Mouse (Mus musculus): ENCODE measurements around the gene Uhrf2.

Uhrf2 gene

GRCm38 (mm10) chr19:30051479-30051878, 21.2 kb downstream of the Uhrf2 start:
- no peak for DNase-seq

- no peak for DNase-seq
These were observed 23.9 kb downstream of the Uhrf2 start for GRCm38 (mm10) chr19:30054218-30054617.

DNA sequence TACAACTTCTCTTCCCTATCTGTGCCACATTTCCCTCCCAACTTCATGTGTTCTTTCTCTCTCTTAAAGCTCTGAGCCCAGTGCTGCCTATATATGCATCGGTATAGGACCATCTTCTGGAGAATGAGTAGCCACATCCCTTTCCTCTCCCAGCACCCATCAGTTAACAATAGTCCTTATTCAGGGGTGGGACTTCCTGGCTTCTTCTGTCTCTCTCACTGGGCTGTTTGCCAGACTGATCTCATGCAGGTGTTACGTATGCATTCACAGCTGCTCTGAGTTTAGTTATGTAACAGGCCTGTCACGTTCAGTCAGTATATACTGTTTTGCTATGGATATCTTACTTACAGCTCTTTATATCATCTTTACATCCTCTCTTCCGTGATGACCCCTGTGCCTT, 35.5 kb downstream of the Uhrf2 start:
- no peak for DNase-seq

DNA sequence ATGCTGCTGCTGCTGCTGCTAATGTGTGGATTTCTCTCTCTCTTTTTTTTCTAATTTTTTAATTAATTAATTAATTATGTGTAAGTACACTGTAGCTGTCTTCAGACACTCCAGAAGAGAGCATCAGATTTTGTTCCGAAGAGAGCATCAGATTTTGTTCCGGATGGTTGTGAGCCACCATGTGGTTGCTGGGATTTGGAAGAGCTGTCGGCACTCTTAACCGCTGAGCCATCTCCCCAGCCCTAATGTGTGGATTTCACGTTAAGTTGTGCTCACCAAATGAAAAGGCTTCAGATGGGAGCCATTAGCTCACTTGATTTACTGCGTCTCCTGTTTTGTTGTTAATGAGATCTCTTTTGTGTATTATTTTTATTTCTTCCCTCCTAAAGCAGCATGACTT, 59.9 kb downstream of the Uhrf2 start:
- DNase-seq = no peak

DNA sequence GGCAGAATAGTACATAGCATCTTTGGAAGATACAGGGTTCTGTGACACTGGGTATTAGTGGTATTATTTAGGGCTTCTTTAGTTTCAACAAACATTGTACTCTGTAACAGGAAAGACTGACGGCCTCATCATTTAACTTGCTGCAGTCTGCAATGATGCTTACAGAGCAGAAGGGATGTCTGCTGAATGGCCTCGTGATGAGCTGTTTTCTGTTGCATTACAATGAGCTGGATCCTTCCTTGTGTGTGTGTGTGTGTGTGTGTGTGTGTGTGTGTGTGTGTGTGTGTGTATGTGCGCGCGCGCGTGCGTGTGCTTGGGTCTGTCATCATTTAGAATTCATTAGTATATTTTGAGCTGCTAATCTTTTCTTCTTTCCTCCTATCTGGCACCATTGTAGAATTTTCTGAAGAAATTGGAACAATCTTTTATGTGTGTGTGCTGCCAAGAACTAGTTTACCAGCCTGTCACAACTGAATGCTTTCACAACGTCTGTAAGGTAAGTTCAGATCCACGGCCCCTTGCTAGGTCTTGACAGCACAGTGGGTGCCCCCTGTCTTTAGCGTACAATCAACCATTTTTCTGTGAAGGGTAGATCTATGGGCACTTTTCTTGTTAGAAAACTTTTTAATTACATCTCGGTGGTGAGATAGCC, 61.5 kb downstream of the Uhrf2 start:
- no peak for DNase-seq

GRCm38 (mm10) chr19:30096186-30096585, 65.9 kb downstream of the Uhrf2 start:
- DNase-seq = no peak

- no peak for DNase-seq
These were observed 66.7 kb downstream of the Uhrf2 start for GRCm38 (mm10) chr19:30097039-30097438.

GRCm38 (mm10) chr19:30100571-30100970, 70.3 kb downstream of the Uhrf2 start:
- DNase-seq = no peak

DNA sequence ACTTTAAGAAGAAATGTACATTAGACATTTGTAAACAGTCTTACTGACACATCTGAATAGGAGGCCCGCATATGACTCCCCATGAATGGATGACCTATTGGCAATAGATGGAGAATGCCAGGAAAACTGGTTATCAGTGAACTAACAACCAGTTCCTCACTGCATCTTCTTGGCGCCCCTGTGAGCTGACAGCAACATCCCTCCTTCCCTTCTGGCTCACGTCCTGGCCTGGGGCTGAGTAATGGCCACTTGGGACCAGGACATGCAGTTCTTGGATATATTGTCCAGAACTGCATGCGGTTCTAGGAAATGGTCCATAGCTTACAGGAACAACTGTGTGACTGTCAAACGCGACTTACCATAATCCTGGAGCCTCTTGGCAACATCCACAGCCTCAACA, 72.3 kb downstream of the Uhrf2 start:
- DNase-seq = no peak

DNA sequence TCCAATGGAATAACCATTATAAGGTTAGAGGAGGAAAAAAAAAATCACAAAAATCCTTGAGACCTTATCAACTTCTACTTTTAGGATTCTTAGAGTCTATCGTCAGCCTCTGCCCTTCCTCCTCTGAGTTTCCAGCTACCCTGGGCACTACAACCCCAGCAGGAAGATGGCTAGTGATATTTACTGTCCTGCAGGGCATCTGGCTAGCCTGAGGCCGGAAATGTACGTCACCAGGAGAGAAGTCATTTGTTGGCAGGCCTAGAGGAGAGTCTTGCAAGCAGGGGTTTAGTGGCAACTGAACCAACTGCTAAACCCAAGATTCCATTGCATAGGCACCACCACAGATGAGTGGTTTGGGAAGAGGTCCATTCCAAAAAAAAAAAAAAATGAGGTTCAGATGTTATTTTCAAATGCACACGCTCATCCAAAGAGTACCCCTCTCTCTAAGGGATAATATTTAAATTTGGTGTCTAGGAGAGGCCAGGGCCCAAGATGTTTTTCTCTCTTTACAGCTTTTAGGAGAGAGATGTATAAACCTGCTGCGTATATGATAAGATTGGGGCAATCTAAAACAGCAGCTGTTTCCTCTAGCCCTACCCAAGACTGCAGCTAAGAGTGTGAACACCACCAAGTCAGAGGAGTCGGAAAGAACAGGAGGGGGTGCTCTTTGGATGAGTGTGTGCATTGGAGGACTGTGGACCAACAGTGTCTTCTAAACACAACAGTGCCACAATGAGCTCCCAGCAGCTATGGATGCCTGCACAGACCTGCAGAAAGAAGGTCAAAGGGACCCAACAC, 74.9 kb downstream of the Uhrf2 start:
- no peak for DNase-seq

- DNase-seq = no peak
These were observed 77.0 kb downstream of the Uhrf2 start for GRCm38 (mm10) chr19:30107221-30107845.

DNA sequence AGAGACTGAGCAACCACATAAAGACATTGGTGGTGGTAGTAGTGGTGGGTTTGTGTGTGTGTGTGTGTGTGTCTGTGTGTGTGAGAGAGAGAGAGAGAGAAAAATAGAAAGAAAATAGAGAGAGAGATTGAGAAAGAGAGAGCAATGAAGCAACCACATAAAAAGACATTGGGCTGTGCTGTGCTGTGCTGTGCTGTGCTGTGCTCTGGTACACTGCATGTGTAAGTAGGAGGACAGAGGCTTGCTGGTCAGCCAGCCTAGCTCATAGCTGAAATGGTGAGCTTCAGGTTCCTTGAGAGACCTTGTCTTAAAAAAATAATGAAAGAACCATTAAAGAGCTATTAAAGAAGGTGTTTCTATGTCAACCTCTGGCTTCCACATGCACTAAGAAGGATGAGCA, 78.3 kb downstream of the Uhrf2 start:
- DNase-seq = no peak

DNA sequence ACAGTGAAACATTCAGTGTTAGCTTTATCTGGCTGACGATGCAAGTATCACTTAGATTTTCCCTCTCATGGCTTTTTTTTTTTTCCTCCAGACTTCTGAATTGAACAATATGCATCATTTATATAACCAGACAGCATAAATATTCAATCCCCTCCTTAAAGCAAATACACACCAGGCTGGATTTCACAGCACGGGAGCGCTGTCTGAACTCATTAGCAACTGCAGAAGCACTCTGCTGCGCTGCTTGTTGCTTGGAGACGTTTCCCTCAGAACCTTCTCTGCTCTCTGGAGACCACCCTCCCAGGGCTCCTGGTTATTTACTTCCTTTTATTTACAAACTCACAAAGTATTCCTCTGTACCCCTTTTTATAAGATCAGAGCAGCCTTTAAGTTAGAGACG, 78.8 kb downstream of the Uhrf2 start:
- no peak for DNase-seq

DNA sequence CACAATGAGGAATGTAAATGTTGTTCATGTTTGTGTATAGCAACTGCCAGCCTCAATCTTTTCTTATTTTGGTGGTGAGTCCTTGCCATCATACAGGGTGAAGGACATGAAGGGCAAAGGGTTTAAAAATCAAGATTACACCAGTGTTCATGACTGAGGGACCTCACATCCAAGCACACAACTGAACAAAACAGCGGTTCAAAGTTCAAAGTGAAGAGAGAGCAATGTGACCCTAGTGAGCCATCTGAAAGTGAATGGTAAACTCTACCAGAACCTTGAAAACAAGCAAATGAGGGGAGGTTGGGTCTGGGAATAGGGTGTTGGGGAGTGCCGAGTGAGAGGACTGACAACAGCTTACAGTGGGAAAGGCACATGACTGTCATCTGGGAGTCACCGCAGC, 81.1 kb downstream of the Uhrf2 start:
- no peak for DNase-seq

- no peak for DNase-seq
These were observed 82.8 kb downstream of the Uhrf2 start for GRCm38 (mm10) chr19:30112961-30113688.

GRCm38 (mm10) chr19:30114919-30115441, 84.7 kb downstream of the Uhrf2 start:
- DNase-seq = no peak

DNA sequence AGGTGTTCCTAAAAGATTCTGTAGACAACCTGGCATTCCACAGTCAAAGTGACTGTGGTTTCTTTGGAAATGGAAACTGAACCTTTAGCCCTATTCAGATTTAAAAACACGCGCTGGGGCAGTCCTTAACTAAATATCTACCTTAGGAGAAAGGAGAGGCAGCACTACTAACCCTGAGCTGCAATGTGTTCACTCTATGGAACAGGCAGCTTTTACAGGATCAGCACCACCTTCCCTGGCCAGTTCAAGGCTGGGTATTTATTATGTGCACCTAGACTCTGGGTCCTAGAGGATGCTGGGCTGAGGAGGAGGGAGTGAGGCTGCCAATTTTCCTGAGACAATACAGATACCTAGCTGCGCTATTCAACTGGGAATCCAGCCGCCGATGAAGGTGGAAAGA, 85.3 kb downstream of the Uhrf2 start:
- DNase-seq = no peak

DNA sequence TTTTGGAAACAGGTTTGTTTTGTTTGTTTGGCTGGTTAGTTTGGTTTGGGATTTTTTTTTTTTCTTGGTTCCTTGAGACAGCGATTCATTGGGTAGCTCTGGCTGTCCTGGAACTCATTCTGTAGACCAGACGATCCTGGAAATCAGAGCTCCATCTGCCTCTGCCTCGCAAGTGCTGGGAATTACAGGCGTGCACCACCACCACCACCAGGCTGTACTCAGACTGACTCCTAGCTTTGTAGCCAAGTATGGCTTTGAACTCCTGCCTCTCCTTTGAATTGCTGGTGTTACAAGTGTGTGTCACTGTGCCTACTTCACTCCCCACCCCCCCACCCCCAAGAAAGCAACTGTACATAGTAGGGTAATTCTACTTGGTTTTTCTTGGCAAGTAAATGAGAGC, 86.9 kb downstream of the Uhrf2 start:
- no peak for DNase-seq

- DNase-seq = no peak
These were observed 87.5 kb downstream of the Uhrf2 start for GRCm38 (mm10) chr19:30117775-30118174.

- no peak for DNase-seq
These were observed 88.3 kb downstream of the Uhrf2 start for GRCm38 (mm10) chr19:30118344-30119312.

DNA sequence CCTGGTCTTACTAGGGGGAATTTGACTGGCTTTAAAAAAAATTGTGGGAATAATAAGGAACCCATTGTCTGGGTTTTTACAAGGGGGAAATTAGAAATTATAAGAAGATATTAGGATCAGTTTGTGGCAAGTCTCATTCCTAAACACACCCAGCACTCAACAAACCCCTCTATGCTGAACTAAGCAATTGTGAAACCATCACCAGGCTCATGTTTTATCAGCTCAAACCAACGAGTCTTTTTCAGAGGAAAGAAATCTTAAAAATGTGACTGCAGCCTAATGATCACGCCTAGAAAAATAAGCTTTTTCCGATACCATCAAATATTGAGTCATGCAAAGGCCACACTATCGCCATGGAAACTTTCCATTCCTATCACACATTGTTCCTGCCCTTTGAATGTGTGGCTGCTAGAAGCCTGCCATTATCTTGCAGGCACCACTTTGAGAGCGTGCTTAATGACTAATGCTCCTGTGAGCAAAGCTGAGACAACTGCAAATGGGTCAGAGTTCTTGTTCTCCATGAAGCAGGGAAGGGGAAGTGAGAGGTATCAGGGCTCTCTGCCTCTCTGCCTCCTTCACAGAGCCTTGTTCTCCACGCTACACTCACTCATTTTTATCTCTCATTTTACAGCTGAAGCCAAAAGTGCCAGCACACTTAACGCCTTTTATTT, 94.8 kb downstream of the Uhrf2 start:
- DNase-seq = no peak
